Mouse (Mus musculus): ENCODE results near the gene Rdh12. TPM values are rescaled to one million over a fixed set of nuclear protein-coding genes. Genes with fewer than 3 reads are reported as not detected.

Gene Rdh12
- polyA plus RNA-seq, 1 experiment from 2014 or later: 0.28 TPM

- 4% methylated on average over 14 of the region's 14 CpGs for WGBS (ENCODE audit: insufficient replicate concordance)
- no peaks in the 10 kb centered on the region for H3K27me3 ChIP-seq
Observed at GRCm38 (mm10) chr12:79191701-79192100, 17.0 kb upstream of the Rdh12 start.

GRCm38 (mm10) chr12:79192193-79192592 lies 16.5 kb upstream of the Rdh12 start, which contains the start of gene Rdh11:
Rdh11 (minus strand) TSS chr12:79192293.
- WGBS (ENCODE audit: insufficient replicate concordance): 63% methylated on average over 6 of the region's 6 CpGs
- no peak for DNase-seq
- Histone ChIP-seq H3K27ac (peak within 1 kb of the TSS; percentile 75), H3K36me3 (peaks cover 19% of the 10 kb centered on the region), H3K4me2 (peak within 1 kb of the TSS; percentile 81), H3K27me3 (no peaks in the 10 kb centered on the region), H3K4me1 (replicated peaks) (peaks cover 17% of the 10 kb centered on the region), H3K4me3 (replicated peaks) (peak within 1 kb of the TSS; percentile 75), H3K9ac (peak within 1 kb of the TSS; percentile 77), H3K9me3 (replicated peaks) (no peaks in the 10 kb centered on the region)
- ATAC-seq (ENCODE audit: low read depth): no peak

More at GRCm38 (mm10) chr12:79191701-79192100, 17.0 kb upstream of the Rdh12 start:
- ATAC-seq (ENCODE audit: low read depth) (peak; percentile 76), DNase-seq (peak; percentile 72)
- Histone ChIP-seq H3K36me3 (peaks cover 24% of the 10 kb centered on the region), H3K4me1 (replicated peaks) (peaks cover 17% of the 10 kb centered on the region), H3K4me3 (replicated peaks) (peak overlapping the region; percentile 75), H3K4me2 (peak overlapping the region; percentile 81), H3K9me3 (replicated peaks) (no peaks in the 10 kb centered on the region), H3K27ac (peak overlapping the region; percentile 75), H3K9ac (peak overlapping the region; percentile 77)

DNA sequence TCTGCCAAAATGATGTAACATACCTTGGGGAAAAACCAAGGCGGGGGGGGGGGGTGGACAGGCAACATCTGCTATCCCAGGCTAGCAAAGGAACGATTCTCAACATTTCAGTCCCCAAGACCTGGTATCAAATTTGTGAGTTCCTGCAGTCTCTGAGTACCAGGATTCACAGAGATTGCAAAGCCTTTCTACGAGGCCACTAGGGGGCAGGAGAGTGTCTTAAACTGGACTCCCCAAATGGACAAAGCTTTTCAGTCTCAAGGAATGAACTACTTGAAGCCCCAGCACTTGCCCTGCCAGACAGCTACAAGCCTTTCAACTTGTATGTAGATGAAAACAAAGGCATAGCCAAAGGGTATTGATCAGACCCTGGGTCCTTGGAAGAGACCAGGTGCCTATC lies 15.3 kb upstream of the Rdh12 start:
- 0% methylated on average over 3 of the region's 3 CpGs for WGBS (ENCODE audit: insufficient replicate concordance)
- peaks cover 6% of the 10 kb centered on the region; the same call in 1 of the 2 replicates for H3K36me3 ChIP-seq
- ATAC-seq (ENCODE audit: low read depth) (no peak), DNase-seq (peak; percentile 52)
- H3K27ac ChIP-seq: no peak overlapping the region
- no peak overlapping the region for H3K4me2 ChIP-seq
- H3K27me3 ChIP-seq: no peaks in the 10 kb centered on the region
- no peak overlapping the region for H3K4me3 ChIP-seq (replicated peaks)
- H3K9ac ChIP-seq: no peak overlapping the region
- no peaks in the 10 kb centered on the region for H3K9me3 ChIP-seq (replicated peaks)
- H3K4me1 ChIP-seq (replicated peaks): peaks cover 17% of the 10 kb centered on the region

DNA sequence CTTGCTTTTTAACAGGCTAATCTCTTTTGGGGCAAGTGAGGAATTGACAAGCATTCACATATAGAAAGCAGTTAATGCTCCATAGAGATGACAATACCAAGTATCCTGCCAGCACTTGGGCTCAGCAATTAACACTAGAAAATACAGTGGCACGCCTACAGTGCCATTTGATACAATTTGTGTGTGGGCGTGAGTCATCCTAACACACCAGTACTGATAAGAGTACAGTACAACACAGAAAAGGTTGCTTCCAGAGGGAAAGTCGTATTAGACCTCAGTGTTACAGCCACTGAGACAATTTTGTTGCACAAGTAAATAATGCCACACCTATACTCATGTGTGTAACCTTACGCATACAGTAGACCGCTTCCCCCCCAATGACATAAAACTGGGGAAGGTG lies 11.6 kb upstream of the Rdh12 start:
- Histone ChIP-seq H3K4me3 (replicated peaks) (no peak overlapping the region), H3K27me3 (no peaks in the 10 kb centered on the region), H3K36me3 (no peaks in the 10 kb centered on the region), H3K4me2 (no peak overlapping the region), H3K4me1 (replicated peaks) (peaks cover under 1% of the 10 kb centered on the region), H3K9me3 (replicated peaks) (no peaks in the 10 kb centered on the region), H3K9ac (no peak overlapping the region), H3K27ac (no peak overlapping the region)
- no peak for DNase-seq
- ATAC-seq (ENCODE audit: low read depth): no peak
- 60% methylated on average over 5 of the region's 5 CpGs for WGBS (ENCODE audit: insufficient replicate concordance)

- no peak overlapping the region for H3K4me3 ChIP-seq (replicated peaks)
- H3K9me3 ChIP-seq (replicated peaks): no peaks in the 10 kb centered on the region
- no peaks in the 10 kb centered on the region for H3K4me1 ChIP-seq (replicated peaks)
- no peak overlapping the region for H3K27ac ChIP-seq
- no peaks in the 10 kb centered on the region for H3K36me3 ChIP-seq
- no peak for DNase-seq
- H3K4me2 ChIP-seq: no peak overlapping the region
- no peak for ATAC-seq (ENCODE audit: low read depth)
- H3K9ac ChIP-seq: no peak overlapping the region
- H3K27me3 ChIP-seq: no peaks in the 10 kb centered on the region
- WGBS (ENCODE audit: insufficient replicate concordance): 21% methylated on average over 3 of the region's 3 CpGs
Observed at GRCm38 (mm10) chr12:79201882-79202281, 6.8 kb upstream of the Rdh12 start.

GRCm38 (mm10) chr12:79211447-79211846 lies 2.7 kb downstream of the Rdh12 start:
- Histone ChIP-seq H3K4me3 (replicated peaks) (no peak overlapping the region), H3K36me3 (no peaks in the 10 kb centered on the region), H3K4me1 (replicated peaks) (peaks cover 9% of the 10 kb centered on the region; the same call in 1 of the 2 replicates), H3K27me3 (no peaks in the 10 kb centered on the region), H3K27ac (no peak overlapping the region), H3K4me2 (no peak overlapping the region), H3K9me3 (replicated peaks) (no peaks in the 10 kb centered on the region), H3K9ac (no peak overlapping the region)
- no peak for DNase-seq
- 73% methylated on average over 8 of the region's 8 CpGs for WGBS (ENCODE audit: insufficient replicate concordance)
- no peak for ATAC-seq (ENCODE audit: low read depth)

GRCm38 (mm10) chr12:79217511-79217910 lies 8.8 kb downstream of the Rdh12 start:
- DNase-seq: no peak
- 51% methylated on average over 5 of the region's 5 CpGs for WGBS (ENCODE audit: insufficient replicate concordance)
- no peak for ATAC-seq (ENCODE audit: low read depth)
- H3K9ac ChIP-seq: no peak overlapping the region
- no peak overlapping the region for H3K4me3 ChIP-seq (replicated peaks)
- no peaks in the 10 kb centered on the region for H3K27me3 ChIP-seq
- H3K4me1 ChIP-seq (replicated peaks): no peaks in the 10 kb centered on the region
- no peaks in the 10 kb centered on the region for H3K36me3 ChIP-seq
- H3K27ac ChIP-seq: no peak overlapping the region
- H3K9me3 ChIP-seq (replicated peaks): no peaks in the 10 kb centered on the region
- no peak overlapping the region for H3K4me2 ChIP-seq

DNA sequence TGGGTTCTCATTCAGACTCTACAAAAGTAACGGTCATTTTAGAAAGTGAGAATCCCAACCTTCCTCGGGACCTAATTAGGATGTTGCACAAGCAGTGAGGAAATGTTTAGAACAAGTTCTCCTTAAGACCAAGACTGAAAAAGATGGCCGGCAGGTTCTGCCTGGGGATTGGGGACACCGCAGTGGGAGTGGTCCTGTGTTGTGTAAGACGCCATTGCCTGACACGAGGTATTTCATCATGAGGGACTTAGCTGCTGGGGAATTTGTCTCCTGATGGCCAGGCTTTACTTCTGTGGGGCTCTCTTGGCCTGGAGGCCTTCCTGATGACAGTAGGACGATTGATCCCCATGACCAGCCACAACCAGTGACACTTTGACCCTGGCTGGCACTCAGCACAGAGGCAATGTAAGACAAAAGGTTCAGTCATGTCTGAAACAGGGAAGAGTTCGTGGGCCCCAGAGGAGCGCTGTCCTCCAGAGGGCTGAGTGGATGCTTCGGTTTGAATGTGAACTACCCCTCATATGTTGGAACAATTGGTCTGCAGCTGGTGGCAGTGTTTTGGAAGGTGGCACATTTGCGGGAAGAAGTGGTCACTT lies 26.9 kb downstream of the Rdh12 start:
- 75% methylated on average over 11 of the region's 11 CpGs for WGBS (ENCODE audit: insufficient replicate concordance)
- Histone ChIP-seq H3K36me3 (peaks cover 58% of the 10 kb centered on the region), H3K4me1 (replicated peaks) (no peaks in the 10 kb centered on the region), H3K4me3 (replicated peaks) (no peak overlapping the region), H3K4me2 (no peak overlapping the region), H3K9ac (no peak overlapping the region), H3K27me3 (no peaks in the 10 kb centered on the region), H3K27ac (no peak overlapping the region), H3K9me3 (replicated peaks) (no peaks in the 10 kb centered on the region)
- DNase-seq (no peak), ATAC-seq (ENCODE audit: low read depth) (no peak)

GRCm38 (mm10) chr12:79241985-79242384 lies 33.3 kb downstream of the Rdh12 start:
- no peak for ATAC-seq (ENCODE audit: low read depth)

GRCm38 (mm10) chr12:79242921-79243320 lies 34.2 kb downstream of the Rdh12 start:
- H3K27ac ChIP-seq: no peak overlapping the region
- no peaks in the 10 kb centered on the region for H3K9me3 ChIP-seq (replicated peaks)
- 69% methylated on average over 6 of the region's 6 CpGs for WGBS (ENCODE audit: insufficient replicate concordance)
- H3K4me2 ChIP-seq: no peak overlapping the region
- H3K4me1 ChIP-seq (replicated peaks): no peaks in the 10 kb centered on the region
- no peak overlapping the region for H3K9ac ChIP-seq
- H3K36me3 ChIP-seq: peaks cover 90% of the 10 kb centered on the region
- H3K27me3 ChIP-seq: no peaks in the 10 kb centered on the region
- ATAC-seq (ENCODE audit: low read depth): no peak
- DNase-seq: no peak
- no peak overlapping the region for H3K4me3 ChIP-seq (replicated peaks)

More at GRCm38 (mm10) chr12:79241985-79242384, 33.3 kb downstream of the Rdh12 start:
- Histone ChIP-seq H3K4me1 (replicated peaks) (no peaks in the 10 kb centered on the region), H3K9me3 (replicated peaks) (no peaks in the 10 kb centered on the region), H3K4me3 (replicated peaks) (no peak overlapping the region), H3K4me2 (no peak overlapping the region), H3K27ac (no peak overlapping the region), H3K9ac (no peak overlapping the region), H3K36me3 (peaks cover 92% of the 10 kb centered on the region), H3K27me3 (no peaks in the 10 kb centered on the region)
- WGBS (ENCODE audit: insufficient replicate concordance): 76% methylated on average over 2 of the region's 2 CpGs
- DNase-seq: no peak

DNA sequence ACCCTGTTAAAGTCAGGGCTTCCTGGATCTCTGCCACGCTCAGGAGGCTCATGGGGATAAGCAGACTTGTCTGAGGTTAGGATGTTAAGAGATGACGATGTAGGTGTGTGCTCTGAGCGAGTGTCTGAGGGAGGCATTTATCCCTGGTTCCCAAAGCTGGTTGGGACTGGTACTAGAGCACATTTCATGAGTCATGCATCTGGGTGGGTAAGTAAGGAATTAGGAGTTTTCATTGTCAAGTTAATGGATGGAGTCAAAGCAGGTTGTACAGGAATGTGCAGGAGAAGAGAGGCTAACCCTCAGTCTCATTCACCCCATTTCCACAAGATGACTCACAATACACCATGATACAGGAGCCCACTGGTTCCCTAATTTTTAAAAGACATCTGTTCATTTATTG lies 39.4 kb downstream of the Rdh12 start:
- no peak for DNase-seq
- ATAC-seq (ENCODE audit: low read depth): no peak
- Histone ChIP-seq H3K36me3 (peaks cover 92% of the 10 kb centered on the region), H3K9ac (no peak overlapping the region), H3K9me3 (replicated peaks) (no peaks in the 10 kb centered on the region), H3K4me1 (replicated peaks) (no peaks in the 10 kb centered on the region), H3K4me2 (no peak overlapping the region), H3K27me3 (no peaks in the 10 kb centered on the region), H3K27ac (no peak overlapping the region), H3K4me3 (replicated peaks) (no peak overlapping the region)
- 76% methylated on average over 3 of the region's 3 CpGs for WGBS (ENCODE audit: insufficient replicate concordance)

Data from liver, embryonic 13.5 days (tissue).